Mouse (Mus musculus) urinary bladder, postnatal 36 days (tissue): ENCODE results near the gene Bend3.

Source experiments
- DNase-seq, 2 experiments: peaks; one replicate each; pipeline ENCODE4 v3.0.0; 2022; ENCODE audit warnings: low spot score in 2 of 2, mixed read lengths in 1 of 2

Bend3 gene

GRCm38 (mm10) chr10:43478751-43479435 is at the start of gene Bend3:
Gene Bend3 (plus strand): TSS chr10:43478831.
- peak; percentile 41 to 50 for DNase-seq

- DNase-seq: no peak
Measured at GRCm38 (mm10) chr10:43430606-43431005, 48.0 kb upstream of the Bend3 start.

GRCm38 (mm10) chr10:43434326-43434725 is 44.3 kb upstream of the Bend3 start:
- no peak for DNase-seq

GRCm38 (mm10) chr10:43435757-43436156 is 42.9 kb upstream of the Bend3 start:
- DNase-seq: no peak

GRCm38 (mm10) chr10:43439492-43439941 is 39.1 kb upstream of the Bend3 start:
- no peak for DNase-seq

GRCm38 (mm10) chr10:43440050-43440449 is 38.6 kb upstream of the Bend3 start:
- DNase-seq: no peak

GRCm38 (mm10) chr10:43440981-43441740 is 37.5 kb upstream of the Bend3 start:
- DNase-seq: no peak

- DNase-seq: no peak
Measured at GRCm38 (mm10) chr10:43448656-43449055, 30.0 kb upstream of the Bend3 start.

- DNase-seq: peak; percentile 47 to 60
Measured at GRCm38 (mm10) chr10:43451848-43452662, 26.6 kb upstream of the Bend3 start.

- no peak for DNase-seq
Measured at GRCm38 (mm10) chr10:43452663-43452996, 26.0 kb upstream of the Bend3 start.

- DNase-seq: no peak
Measured at GRCm38 (mm10) chr10:43454219-43454618, 24.4 kb upstream of the Bend3 start.

- no peak for DNase-seq
Measured at GRCm38 (mm10) chr10:43454671-43455070, 24.0 kb upstream of the Bend3 start.

- DNase-seq: no peak
Measured at GRCm38 (mm10) chr10:43462821-43463220, 15.8 kb upstream of the Bend3 start.

GRCm38 (mm10) chr10:43463227-43463626 is 15.4 kb upstream of the Bend3 start:
- DNase-seq: no peak

- no peak for DNase-seq
Measured at GRCm38 (mm10) chr10:43466223-43466622, 12.4 kb upstream of the Bend3 start.

- no peak for DNase-seq
Measured at GRCm38 (mm10) chr10:43467659-43468058, 11.0 kb upstream of the Bend3 start.

- no peak for DNase-seq
Measured at GRCm38 (mm10) chr10:43468293-43468692, 10.3 kb upstream of the Bend3 start.

- DNase-seq: no peak
Measured at GRCm38 (mm10) chr10:43475376-43475775, 3.3 kb upstream of the Bend3 start.

- no peak for DNase-seq
Measured at GRCm38 (mm10) chr10:43477459-43477858, 1.2 kb upstream of the Bend3 start.

GRCm38 (mm10) chr10:43477865-43478681 is 558 bp upstream of the Bend3 start:
- peak; percentile 26 to 59 for DNase-seq

GRCm38 (mm10) chr10:43479436-43480157 is 966 bp downstream of the Bend3 start:
- DNase-seq: peak; percentile 82 to 86
